Mouse (Mus musculus) T-helper 1 cell (primary cell): ENCODE data around the gene Msrb1.
"Not testable (repeated sequence)": the region's sequence is repeated elsewhere in the genome, so short reads cannot be mapped to it uniquely, and the experiment has no call there.

Experiments
- in situ Hi-C: fragments of 300-600 bp; cut with MboI, MseI; formaldehyde crosslinking; loops from one replicate; pipeline ENCODE4 v1.15.1; 2025; ENCODE audit warnings: high pct_unique_total_duplicates

Msrb1 gene

GRCm38 (mm10) chr17:24719494-24720222 lies 16.8 kb upstream of the Msrb1 start:
- in situ Hi-C loops, result no loop called here

GRCm38 (mm10) chr17:24720616-24721015 lies 15.8 kb upstream of the Msrb1 start:
- in situ Hi-C loops, result not testable (repeated sequence)

GRCm38 (mm10) chr17:24721383-24721955 lies 15.0 kb upstream of the Msrb1 start:
- in situ Hi-C loops, result not testable (repeated sequence)

GRCm38 (mm10) chr17:24722220-24722924 lies 14.1 kb upstream of the Msrb1 start:
- in situ Hi-C loops, result no loop called here

- in situ Hi-C loops, result no loop called here
Observed at GRCm38 (mm10) chr17:24723122-24723880, 13.1 kb upstream of the Msrb1 start.

- in situ Hi-C loops, result no loop called here
Observed at GRCm38 (mm10) chr17:24723881-24724180, 12.6 kb upstream of the Msrb1 start.

GRCm38 (mm10) chr17:24724184-24724583 lies 12.3 kb upstream of the Msrb1 start, which contains the start of gene Ndufb10:
TSS of gene Ndufb10 (minus strand) at chr17:24724478.
- in situ Hi-C loops, result no loop called here

- in situ Hi-C loops, result no loop called here
Observed at GRCm38 (mm10) chr17:24725637-24726390, 10.6 kb upstream of the Msrb1 start.

GRCm38 (mm10) chr17:24727618-24728017 lies 8.8 kb upstream of the Msrb1 start, which contains the start of gene Rpl3l:
TSS of gene Rpl3l (plus strand) at chr17:24727820.
- in situ Hi-C loops, result no loop called here

GRCm38 (mm10) chr17:24728184-24728583 lies 8.3 kb upstream of the Msrb1 start:
- in situ Hi-C loops, result no loop called here

GRCm38 (mm10) chr17:24729067-24729466 lies 7.4 kb upstream of the Msrb1 start:
- in situ Hi-C loops, result no loop called here

GRCm38 (mm10) chr17:24730787-24731186 lies 5.7 kb upstream of the Msrb1 start:
- in situ Hi-C loops, result no loop called here

GRCm38 (mm10) chr17:24732233-24732935 lies 4.1 kb upstream of the Msrb1 start:
- in situ Hi-C loops, result no loop called here

- in situ Hi-C loops, result no loop called here
Observed at GRCm38 (mm10) chr17:24733434-24734050, 2.9 kb upstream of the Msrb1 start.

- in situ Hi-C loops, result no loop called here
Observed at GRCm38 (mm10) chr17:24734513-24734912, 1.9 kb upstream of the Msrb1 start.

GRCm38 (mm10) chr17:24735446-24735845 lies 996 bp upstream of the Msrb1 start:
- in situ Hi-C loops, result loop anchor here (5.0 kb wide), 1 partner anchor 232 kb away; no protein-coding TSS in a partner anchor

GRCm38 (mm10) chr17:24737135-24737810 lies 831 bp downstream of the Msrb1 start:
- in situ Hi-C loops, result loop anchor here (5.0 kb wide), 1 partner anchor 230 kb away; no protein-coding TSS in a partner anchor

- in situ Hi-C loops, result loop anchor here (5.0 kb wide), 1 partner anchor 229 kb away; no protein-coding TSS in a partner anchor
Observed at GRCm38 (mm10) chr17:24738238-24738637, 1.8 kb downstream of the Msrb1 start.

- in situ Hi-C loops, result loop anchor here (5.0 kb wide), 1 partner anchor 227 kb away; no protein-coding TSS in a partner anchor
Observed at GRCm38 (mm10) chr17:24739926-24740325, 3.5 kb downstream of the Msrb1 start.
